ENCODE assay signal across 17 mouse cellular contexts in the genomic region with DNA sequence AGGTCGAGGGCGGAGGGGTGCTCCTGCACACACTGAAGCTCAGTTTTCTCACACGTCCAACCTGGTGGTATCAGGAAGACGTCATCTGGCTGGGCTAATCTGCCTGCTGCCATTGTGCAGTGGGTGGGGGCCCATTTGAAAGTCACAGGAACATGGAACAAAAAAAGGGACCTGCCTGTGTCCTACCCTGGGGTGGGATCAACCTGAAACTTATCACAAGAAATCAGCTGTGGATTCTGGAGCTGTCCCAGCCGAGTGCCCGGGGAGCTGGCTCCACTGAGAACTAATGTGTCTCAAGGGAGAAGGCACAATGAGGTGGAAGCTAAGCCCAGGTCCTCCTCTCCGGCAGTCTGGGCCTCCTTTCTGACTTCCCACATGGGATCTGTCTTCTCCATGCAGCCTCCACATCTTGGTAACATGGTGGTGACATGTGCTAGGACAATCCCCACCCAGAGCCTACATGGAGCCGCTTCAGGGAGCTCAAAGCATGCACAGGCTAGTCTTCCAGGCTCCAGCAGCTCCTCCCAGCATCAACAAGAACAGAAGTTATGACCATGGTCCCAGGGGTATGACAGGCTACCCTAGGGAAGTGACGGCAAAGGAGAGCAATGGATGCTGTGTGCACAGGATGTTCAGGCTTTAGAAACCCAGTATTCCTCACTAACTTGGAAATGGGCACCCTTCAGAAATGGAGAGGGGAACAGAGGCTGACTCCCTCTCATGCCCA. TPM values are rescaled to one million over a fixed set of nuclear protein-coding genes. Genes with fewer than 3 reads are reported as not detected.
DNase-seq lines count a peak whose midpoint lies in the region; ATAC-seq lines count a peak whose summit lies in the region.
"Had no signal": no experiment of that assay in that cellular context is flagged by ENCODE, and none has a peak within 500 bp of the region (broad histone marks: within the 10 kb centered on the region; RNA-seq: fewer than 3 reads in every experiment).

No protein-coding gene starts in this region.

- ATAC-seq in heart, embryonic 11.5 days (replicated peaks; ENCODE audit: insufficient number of reproducible peaks, low FRiP score, low TSS enrichment), result no peak
- ATAC-seq in neural tube, embryonic 11.5 days (ENCODE audit: insufficient read depth, low FRiP score, low TSS enrichment), result no peak
- no peak for ATAC-seq in limb, embryonic 15.5 days (ENCODE audit: insufficient number of reproducible peaks, low FRiP score, low TSS enrichment, low read depth)
- ATAC-seq in neural tube, embryonic 15.5 days (ENCODE audit: low FRiP score), result no peak
- no peak for ATAC-seq in megakaryocyte progenitor cell, adult 5-6 weeks (replicated peaks; ENCODE audit: poor library complexity)
- ATAC-seq in hindbrain, embryonic 12.5 days (ENCODE audit: low FRiP score), result no peak
- ATAC-seq: activated CD4-positive, CD25-positive, alpha-beta regulatory T cell, adult 4 months; intestine, embryonic 16.5 days; Patski had no signal

- H3K4me1 ChIP-seq in heart, embryonic 10.5 days, result peaks cover 9% of the 10 kb centered on the region
- H3K4me1 ChIP-seq in heart, embryonic 11.5 days (ENCODE audit: control insufficient read depth, insufficient read depth, low read length), result peaks cover 4% of the 10 kb centered on the region; the same call in 1 of the 2 replicates
- H3K4me1 ChIP-seq in neural tube, embryonic 11.5 days (ENCODE audit: control insufficient read depth, insufficient read depth, low read length), result peaks cover 26% of the 10 kb centered on the region
- H3K4me1 ChIP-seq in limb, embryonic 15.5 days, result peaks cover 43% of the 10 kb centered on the region
- H3K4me1 ChIP-seq in neural tube, embryonic 15.5 days, result peaks cover 76% of the 10 kb centered on the region
- H3K4me1 ChIP-seq in hindbrain, embryonic 12.5 days, result peaks cover 40% of the 10 kb centered on the region

- H3K27me3 ChIP-seq in heart, embryonic 10.5 days (ENCODE audit: insufficient read depth, poor library complexity, severe bottlenecking), result peaks cover 33% of the 10 kb centered on the region
- peaks cover 6% of the 10 kb centered on the region; the same call in 1 of the 2 replicates for H3K27me3 ChIP-seq in heart, embryonic 11.5 days (ENCODE audit: control insufficient read depth, insufficient read depth, low read length)
- no peaks in the 10 kb centered on the region for H3K27me3 ChIP-seq in neural tube, embryonic 11.5 days (ENCODE audit: control insufficient read depth, insufficient read depth, low read length)
- H3K27me3 ChIP-seq in limb, embryonic 15.5 days, result no peaks in the 10 kb centered on the region
- H3K27me3 ChIP-seq in neural tube, embryonic 15.5 days (replicated peaks), result no peaks in the 10 kb centered on the region
- no peaks in the 10 kb centered on the region for H3K27me3 ChIP-seq in hindbrain, embryonic 12.5 days
- H3K27me3 ChIP-seq: hindbrain, embryonic 13.5 days; Patski had no signal

- H3K9me3 ChIP-seq in heart, embryonic 10.5 days, result no peaks in the 10 kb centered on the region
- H3K9me3 ChIP-seq in heart, embryonic 11.5 days (replicated peaks; ENCODE audit: control insufficient read depth, low read length), result no peaks in the 10 kb centered on the region
- H3K9me3 ChIP-seq in neural tube, embryonic 11.5 days (ENCODE audit: control insufficient read depth, low read length), result no peaks in the 10 kb centered on the region
- H3K9me3 ChIP-seq in limb, embryonic 15.5 days, result no peaks in the 10 kb centered on the region
- H3K9me3 ChIP-seq in neural tube, embryonic 15.5 days (replicated peaks), result no peaks in the 10 kb centered on the region
- no peaks in the 10 kb centered on the region for H3K9me3 ChIP-seq in hindbrain, embryonic 12.5 days (replicated peaks)
- H3K9me3 ChIP-seq: hindbrain, embryonic 13.5 days had no signal

- 0 out of 2 replicates have a peak, but pooled peaks cover 2% of the 10 kb centered on the region for H3K36me3 ChIP-seq in heart, embryonic 10.5 days
- H3K36me3 ChIP-seq in heart, embryonic 11.5 days (ENCODE audit: control insufficient read depth, insufficient read depth, low read length), result no peaks in the 10 kb centered on the region
- H3K36me3 ChIP-seq in neural tube, embryonic 11.5 days (ENCODE audit: control insufficient read depth, insufficient read depth, low read length), result no peaks in the 10 kb centered on the region; the same call in 1 of the 2 replicates
- no peaks in the 10 kb centered on the region for H3K36me3 ChIP-seq in limb, embryonic 15.5 days
- no peaks in the 10 kb centered on the region for H3K36me3 ChIP-seq in neural tube, embryonic 15.5 days
- no peaks in the 10 kb centered on the region for H3K36me3 ChIP-seq in hindbrain, embryonic 12.5 days
- H3K36me3 ChIP-seq: hindbrain, embryonic 13.5 days had no signal

- H3K27ac ChIP-seq in heart, embryonic 10.5 days, result 0 out of 2 replicates have a peak overlapping the region, but pooled peaks have one; percentile 11
- H3K27ac ChIP-seq in heart, embryonic 11.5 days (ENCODE audit: low read depth, low read length), result no peak overlapping the region
- 0 out of 2 replicates have a peak overlapping the region, but pooled peaks have one; percentile 20 for H3K27ac ChIP-seq in neural tube, embryonic 11.5 days (ENCODE audit: low read depth, low read length)
- H3K27ac ChIP-seq in limb, embryonic 15.5 days, result 0 out of 2 replicates have a peak overlapping the region, but pooled peaks have one; percentile 59
- peak overlapping the region; percentile 41; the same call in 1 of the 2 replicates for H3K27ac ChIP-seq in neural tube, embryonic 15.5 days (replicated peaks)
- no peak overlapping the region for H3K27ac ChIP-seq in hindbrain, embryonic 12.5 days

- 78% methylated on average over 9 of the region's 9 CpGs for WGBS in heart, embryonic 10.5 days
- WGBS in heart, embryonic 11.5 days (ENCODE audit: insufficient replicate concordance), result 73% methylated on average over 9 of the region's 9 CpGs
- WGBS in neural tube, embryonic 11.5 days, result 83% methylated on average over 9 of the region's 9 CpGs
- 68% methylated on average over 9 of the region's 9 CpGs for WGBS in limb, embryonic 15.5 days
- 73% methylated on average over 9 of the region's 9 CpGs for WGBS in neural tube, embryonic 15.5 days
- 79% methylated on average over 9 of the region's 9 CpGs for WGBS in hindbrain, embryonic 12.5 days

- H3K9ac ChIP-seq in heart, embryonic 11.5 days (ENCODE audit: low read depth, low read length), result no peak overlapping the region
- H3K9ac ChIP-seq in neural tube, embryonic 11.5 days (ENCODE audit: low read length), result no peak overlapping the region
- H3K9ac ChIP-seq in limb, embryonic 15.5 days, result no peak overlapping the region
- no peak overlapping the region for H3K9ac ChIP-seq in neural tube, embryonic 15.5 days (replicated peaks)
- no peak overlapping the region for H3K9ac ChIP-seq in hindbrain, embryonic 12.5 days
- H3K9ac ChIP-seq: hindbrain, embryonic 13.5 days had no signal

- DNase-seq in heart, embryonic 10.5 days (ENCODE audit: low spot score), result no peak
- DNase-seq in neural tube, embryonic 11.5 days (ENCODE audit: low spot score), result no peak
- no peak for DNase-seq in neural tube, embryonic 10.5 days (ENCODE audit: extremely low spot score, low spot score)
- DNase-seq: adrenal gland, postnatal 14 days; cerebellum, adult 8-10 months; lung, postnatal 14 days; thymus, postnatal 14 days had no signal

- no peak overlapping the region for H3K4me2 ChIP-seq in heart, embryonic 11.5 days
- no peak overlapping the region for H3K4me2 ChIP-seq in neural tube, embryonic 11.5 days (ENCODE audit: low read depth)
- H3K4me2 ChIP-seq in limb, embryonic 15.5 days, result no peak overlapping the region
- H3K4me2 ChIP-seq in neural tube, embryonic 15.5 days, result no peak overlapping the region
- no peak overlapping the region for H3K4me2 ChIP-seq in hindbrain, embryonic 12.5 days (replicated peaks)
- H3K4me2 ChIP-seq: hindbrain, embryonic 13.5 days had no signal

- no peak overlapping the region for H3K4me3 ChIP-seq in heart, embryonic 10.5 days
- no peak overlapping the region for H3K4me3 ChIP-seq in heart, embryonic 11.5 days (ENCODE audit: low read depth, low read length)
- no peak overlapping the region for H3K4me3 ChIP-seq in neural tube, embryonic 11.5 days (ENCODE audit: low read depth, low read length)
- no peak overlapping the region for H3K4me3 ChIP-seq in limb, embryonic 15.5 days
- no peak overlapping the region for H3K4me3 ChIP-seq in neural tube, embryonic 15.5 days (replicated peaks)
- H3K4me3 ChIP-seq in hindbrain, embryonic 12.5 days, result no peak overlapping the region
- H3K4me3 ChIP-seq: hindbrain, embryonic 13.5 days had no signal

RNA-seq across cellular contexts. Expression of gene Gper1, which starts 11.1 kb away (rescaled TPM):
- polyA plus RNA-seq in heart, embryonic 10.5 days (2016; fragmentation: Nextera tagmentation; extraction: Ambion mirVana), result 0.26 and 0.36 TPM in 2 replicates
- polyA plus RNA-seq in heart, embryonic 11.5 days (2014; fragmentation: Nextera tagmentation; extraction: Ambion mirVana), result 0.57 and 0.72 TPM in 2 replicates
- 2.9 and 4.4 TPM in 2 replicates for polyA plus RNA-seq in neural tube, embryonic 11.5 days (2014; fragmentation: Nextera tagmentation; extraction: Ambion mirVana)
- polyA plus RNA-seq in limb, embryonic 15.5 days (2015; fragmentation: Nextera tagmentation; extraction: Ambion mirVana), result 5.7 and 7.3 TPM in 2 replicates
- 7.8 and 9.6 TPM in 2 replicates for polyA plus RNA-seq in neural tube, embryonic 15.5 days (2015; fragmentation: Nextera tagmentation; extraction: Ambion mirVana)
- total RNA-seq in megakaryocyte progenitor cell, adult 5-6 weeks (2015), result not detected in 2 replicates
- total RNA-seq in megakaryocyte progenitor cell, adult 5-6 weeks (2017), result not detected in 2 replicates
- polyA plus RNA-seq in hindbrain, embryonic 12.5 days (2016; fragmentation: Nextera tagmentation; extraction: Ambion mirVana), result 5.0 TPM in 2 replicates
- total RNA-seq: megakaryocyte-erythroid progenitor cell, adult 5-6 weeks had no signal
- polyA plus RNA-seq: activated CD4-positive, CD25-positive, alpha-beta regulatory T cell, adult 4 months had no signal

RNA-seq across cellular contexts. Expression of gene 3110082I17Rik, which starts 26.3 kb away (rescaled TPM):
- 29.2 and 40.9 TPM in 2 replicates for polyA plus RNA-seq in heart, embryonic 10.5 days (2016; fragmentation: Nextera tagmentation; extraction: Ambion mirVana)
- 19.3 and 21.9 TPM in 2 replicates for polyA plus RNA-seq in heart, embryonic 11.5 days (2014; fragmentation: Nextera tagmentation; extraction: Ambion mirVana)
- 32.0 and 37.6 TPM in 2 replicates for polyA plus RNA-seq in neural tube, embryonic 11.5 days (2014; fragmentation: Nextera tagmentation; extraction: Ambion mirVana)
- polyA plus RNA-seq in limb, embryonic 15.5 days (2015; fragmentation: Nextera tagmentation; extraction: Ambion mirVana), result 30.8 and 35.6 TPM in 2 replicates
- polyA plus RNA-seq in neural tube, embryonic 15.5 days (2015; fragmentation: Nextera tagmentation; extraction: Ambion mirVana), result 15.7 and 22.7 TPM in 2 replicates
- total RNA-seq in megakaryocyte progenitor cell, adult 5-6 weeks (2015), result 20.7 and 26.2 TPM in 2 replicates
- 60.9 and 69.2 TPM in 2 replicates for total RNA-seq in megakaryocyte progenitor cell, adult 5-6 weeks (2017)
- polyA plus RNA-seq in hindbrain, embryonic 12.5 days (2016; fragmentation: Nextera tagmentation; extraction: Ambion mirVana), result 22.9 and 26.3 TPM in 2 replicates

RNA-seq across cellular contexts. Expression of gene C130050O18Rik, which starts 28.9 kb away (rescaled TPM):
- 0.28 and 0.45 TPM in 2 replicates for polyA plus RNA-seq in heart, embryonic 10.5 days (2016; fragmentation: Nextera tagmentation; extraction: Ambion mirVana)
- polyA plus RNA-seq in heart, embryonic 11.5 days (2014; fragmentation: Nextera tagmentation; extraction: Ambion mirVana), result 0.17 and 0.21 TPM in 2 replicates
- polyA plus RNA-seq in neural tube, embryonic 11.5 days (2014; fragmentation: Nextera tagmentation; extraction: Ambion mirVana), result 0.18 and 0.36 TPM in 2 replicates
- polyA plus RNA-seq in limb, embryonic 15.5 days (2015; fragmentation: Nextera tagmentation; extraction: Ambion mirVana), result 7.1 and 10.4 TPM in 2 replicates
- polyA plus RNA-seq in neural tube, embryonic 15.5 days (2015; fragmentation: Nextera tagmentation; extraction: Ambion mirVana), result 0.47 and 0.64 TPM in 2 replicates
- total RNA-seq in megakaryocyte progenitor cell, adult 5-6 weeks (2015), result 1.8 and 2.3 TPM in 2 replicates
- 1.3 and 2.1 TPM in 2 replicates for total RNA-seq in megakaryocyte progenitor cell, adult 5-6 weeks (2017)
- polyA plus RNA-seq in hindbrain, embryonic 12.5 days (2016; fragmentation: Nextera tagmentation; extraction: Ambion mirVana), result 0.45 and 0.90 TPM in 2 replicates
- total RNA-seq: megakaryocyte-erythroid progenitor cell, adult 5-6 weeks had no signal
- polyA plus RNA-seq: activated CD4-positive, CD25-positive, alpha-beta regulatory T cell, adult 4 months had no signal

RNA-seq across cellular contexts. Expression of gene Zfand2a, which starts 50.3 kb away (rescaled TPM):
- 10.7 and 12.6 TPM in 2 replicates for polyA plus RNA-seq in heart, embryonic 10.5 days (2016; fragmentation: Nextera tagmentation; extraction: Ambion mirVana)
- polyA plus RNA-seq in heart, embryonic 11.5 days (2014; fragmentation: Nextera tagmentation; extraction: Ambion mirVana), result 6.3 and 7.2 TPM in 2 replicates
- 5.4 and 7.9 TPM in 2 replicates for polyA plus RNA-seq in neural tube, embryonic 11.5 days (2014; fragmentation: Nextera tagmentation; extraction: Ambion mirVana)
- 9.6 and 9.9 TPM in 2 replicates for polyA plus RNA-seq in limb, embryonic 15.5 days (2015; fragmentation: Nextera tagmentation; extraction: Ambion mirVana)
- polyA plus RNA-seq in neural tube, embryonic 15.5 days (2015; fragmentation: Nextera tagmentation; extraction: Ambion mirVana), result 22.9 and 23.2 TPM in 2 replicates
- total RNA-seq in megakaryocyte progenitor cell, adult 5-6 weeks (2015), result 15.8 and 18.8 TPM in 2 replicates
- total RNA-seq in megakaryocyte progenitor cell, adult 5-6 weeks (2017), result 11.1 and 20.2 TPM in 2 replicates
- polyA plus RNA-seq in hindbrain, embryonic 12.5 days (2016; fragmentation: Nextera tagmentation; extraction: Ambion mirVana), result 12.0 and 14.6 TPM in 2 replicates

RNA-seq across cellular contexts. Expression of gene Gpr146, which starts 56.5 kb away (rescaled TPM):
- 5.6 and 5.7 TPM in 2 replicates for polyA plus RNA-seq in heart, embryonic 10.5 days (2016; fragmentation: Nextera tagmentation; extraction: Ambion mirVana)
- polyA plus RNA-seq in heart, embryonic 11.5 days (2014; fragmentation: Nextera tagmentation; extraction: Ambion mirVana), result 7.2 and 7.5 TPM in 2 replicates
- polyA plus RNA-seq in neural tube, embryonic 11.5 days (2014; fragmentation: Nextera tagmentation; extraction: Ambion mirVana), result 2.4 TPM in 2 replicates
- 2.6 and 3.1 TPM in 2 replicates for polyA plus RNA-seq in limb, embryonic 15.5 days (2015; fragmentation: Nextera tagmentation; extraction: Ambion mirVana)
- polyA plus RNA-seq in neural tube, embryonic 15.5 days (2015; fragmentation: Nextera tagmentation; extraction: Ambion mirVana), result 2.6 and 3.0 TPM in 2 replicates
- total RNA-seq in megakaryocyte progenitor cell, adult 5-6 weeks (2015), result 6.0 and 6.3 TPM in 2 replicates
- 5.7 and 6.7 TPM in 2 replicates for total RNA-seq in megakaryocyte progenitor cell, adult 5-6 weeks (2017)
- polyA plus RNA-seq in hindbrain, embryonic 12.5 days (2016; fragmentation: Nextera tagmentation; extraction: Ambion mirVana), result 1.8 and 2.4 TPM in 2 replicates

Comparison
In these comparisons a context has a peak if more than half of its experiments do, and no peak if none do; other contexts are left out.
1. H3K27ac ChIP-seq: peak in heart, embryonic 10.5 days (single experiment), neural tube, embryonic 11.5 days (single experiment), limb, embryonic 15.5 days (single experiment) and neural tube, embryonic 15.5 days (single experiment); none in heart, embryonic 11.5 days (single experiment) and hindbrain, embryonic 12.5 days (single experiment).